Mouse (Mus musculus): Measurements from ENCODE around the gene Robo2. TPM values are rescaled to one million over a fixed set of nuclear protein-coding genes. Genes with fewer than 3 reads are reported as not detected.

Gene Robo2
- total and polyA plus RNA-seq, 2 experiments from 2014 or later = 50.0 to 101 TPM

GRCm38 (mm10) chr16:74338969-74339630 is 72.5 kb downstream of the Robo2 start:
- TF ChIP-seq CTCF (IDR thresholded peaks at IDR 0.05; ENCODE audit: low read depth) = no peak
- no peak for DNase-seq (ENCODE audit: low spot score)
- Histone ChIP-seq H3K9ac (replicated peaks; ENCODE audit: low read length) (no peak overlapping the region), H3K4me3 (ENCODE audit: low read length) (no peak overlapping the region), H3K27me3 (ENCODE audit: insufficient read depth, low read length) (no peaks in the 10 kb centered on the region), H3K9me3 (ENCODE audit: low read length) (no peaks in the 10 kb centered on the region), H3K36me3 (ENCODE audit: insufficient read depth, low read length) (no peaks in the 10 kb centered on the region), H3K27ac (no peak overlapping the region), H3K4me1 (ENCODE audit: insufficient read depth, low read length) (no peaks in the 10 kb centered on the region), H3K4me2 (ENCODE audit: low read depth, low read length) (no peak overlapping the region)
- ATAC-seq = no peak
- 69% methylated on average over 9 of the region's 9 CpGs for WGBS

- H3K9ac ChIP-seq (replicated peaks; ENCODE audit: low read length) = no peak overlapping the region
- 31% methylated on average over 9 of the region's 9 CpGs for WGBS
- H3K9me3 ChIP-seq (ENCODE audit: low read length) = no peaks in the 10 kb centered on the region
- DNase-seq (ENCODE audit: low spot score) (peak; percentile 65), ATAC-seq (peak; percentile 78)
- H3K36me3 ChIP-seq (ENCODE audit: insufficient read depth, low read length) = no peaks in the 10 kb centered on the region
- no peaks in the 10 kb centered on the region for H3K27me3 ChIP-seq (ENCODE audit: insufficient read depth, low read length)
- no peak overlapping the region for H3K4me2 ChIP-seq (ENCODE audit: low read depth, low read length)
- H3K27ac ChIP-seq = no peak overlapping the region
- TF ChIP-seq CTCF (IDR thresholded peaks at IDR 0.05; ENCODE audit: low read depth) = no peak
- H3K4me1 ChIP-seq (ENCODE audit: insufficient read depth, low read length) = no peaks in the 10 kb centered on the region
- H3K4me3 ChIP-seq (ENCODE audit: low read length) = no peak overlapping the region
Observed at GRCm38 (mm10) chr16:74321666-74322371, 89.8 kb downstream of the Robo2 start.

GRCm38 (mm10) chr16:74316150-74316549 is 95.5 kb downstream of the Robo2 start:
- peak; percentile 49 for DNase-seq (ENCODE audit: low spot score)

GRCm38 (mm10) chr16:74313222-74313621 is 98.4 kb downstream of the Robo2 start:
- Histone ChIP-seq H3K9me3 (ENCODE audit: low read length) (no peaks in the 10 kb centered on the region), H3K4me1 (ENCODE audit: insufficient read depth, low read length) (no peaks in the 10 kb centered on the region), H3K9ac (replicated peaks; ENCODE audit: low read length) (no peak overlapping the region), H3K36me3 (ENCODE audit: insufficient read depth, low read length) (no peaks in the 10 kb centered on the region), H3K27me3 (ENCODE audit: insufficient read depth, low read length) (no peaks in the 10 kb centered on the region), H3K4me2 (ENCODE audit: low read depth, low read length) (no peak overlapping the region), H3K4me3 (ENCODE audit: low read length) (no peak overlapping the region), H3K27ac (no peak overlapping the region)
- 29% methylated on average over 4 of the region's 4 CpGs for WGBS
- peak; percentile 65 for DNase-seq (ENCODE audit: low spot score)
- no peak for ATAC-seq
- no peak for TF ChIP-seq CTCF (IDR thresholded peaks at IDR 0.05; ENCODE audit: low read depth)

More at GRCm38 (mm10) chr16:74316150-74316549, 95.5 kb downstream of the Robo2 start:
- Histone ChIP-seq H3K9me3 (ENCODE audit: low read length) (no peaks in the 10 kb centered on the region), H3K27me3 (ENCODE audit: insufficient read depth, low read length) (no peaks in the 10 kb centered on the region), H3K9ac (replicated peaks; ENCODE audit: low read length) (no peak overlapping the region), H3K36me3 (ENCODE audit: insufficient read depth, low read length) (no peaks in the 10 kb centered on the region), H3K4me1 (ENCODE audit: insufficient read depth, low read length) (no peaks in the 10 kb centered on the region), H3K4me3 (ENCODE audit: low read length) (no peak overlapping the region), H3K4me2 (ENCODE audit: low read depth, low read length) (peak overlapping the region; percentile 6; the same call in 1 of the 2 replicates), H3K27ac (no peak overlapping the region)
- ATAC-seq = peak; percentile 72
- 32% methylated on average over 7 of the region's 7 CpGs for WGBS
- TF ChIP-seq CTCF (IDR thresholded peaks at IDR 0.05; ENCODE audit: low read depth) = no peak

GRCm38 (mm10) chr16:74307543-74307887 is 104.1 kb downstream of the Robo2 start:
- ATAC-seq = no peak
- Histone ChIP-seq H3K4me2 (ENCODE audit: low read depth, low read length) (no peak overlapping the region), H3K27me3 (ENCODE audit: insufficient read depth, low read length) (no peaks in the 10 kb centered on the region)

GRCm38 (mm10) chr16:74306876-74307542 is 104.6 kb downstream of the Robo2 start:
- no peak overlapping the region for H3K4me2 ChIP-seq (ENCODE audit: low read depth, low read length)
- 0 out of 2 replicates have a peak, but pooled peaks have one; percentile 7 for ATAC-seq
- H3K4me1 ChIP-seq (ENCODE audit: insufficient read depth, low read length) = no peaks in the 10 kb centered on the region
- no peaks in the 10 kb centered on the region for H3K27me3 ChIP-seq (ENCODE audit: insufficient read depth, low read length)
- no peak overlapping the region for H3K9ac ChIP-seq (replicated peaks; ENCODE audit: low read length)
- H3K4me3 ChIP-seq (ENCODE audit: low read length) = no peak overlapping the region
- no peak for TF ChIP-seq CTCF (IDR thresholded peaks at IDR 0.05; ENCODE audit: low read depth)
- DNase-seq (ENCODE audit: low spot score) = peak; percentile 20
- no peak overlapping the region for H3K27ac ChIP-seq
- WGBS = 34% methylated on average over 5 of the region's 5 CpGs
- H3K9me3 ChIP-seq (ENCODE audit: low read length) = no peaks in the 10 kb centered on the region
- H3K36me3 ChIP-seq (ENCODE audit: insufficient read depth, low read length) = no peaks in the 10 kb centered on the region

More at GRCm38 (mm10) chr16:74307543-74307887, 104.1 kb downstream of the Robo2 start:
- Histone ChIP-seq H3K4me1 (ENCODE audit: insufficient read depth, low read length) (no peaks in the 10 kb centered on the region), H3K9ac (replicated peaks; ENCODE audit: low read length) (no peak overlapping the region), H3K27ac (no peak overlapping the region), H3K4me3 (ENCODE audit: low read length) (no peak overlapping the region), H3K36me3 (ENCODE audit: insufficient read depth, low read length) (no peaks in the 10 kb centered on the region), H3K9me3 (ENCODE audit: low read length) (no peaks in the 10 kb centered on the region)
- no peak for DNase-seq (ENCODE audit: low spot score)
- TF ChIP-seq CTCF (IDR thresholded peaks at IDR 0.05; ENCODE audit: low read depth) = no peak
- WGBS = 17% methylated on average over 6 of the region's 6 CpGs
